Mouse (Mus musculus) stomach, postnatal 0 days (tissue): ENCODE data around the gene Lipf.

Experiments
- CTCF ChIP-seq: IDR thresholded peaks from 2 replicates; pipeline ENCODE4 v1.5.1; 2016; ENCODE audit warnings: antibody characterized with exemption, low read depth, mild to moderate bottlenecking, moderate library complexity
- EP300 ChIP-seq: optimal IDR thresholded peaks from 2 replicates; pipeline ENCODE3; 2016; ENCODE audit warnings: antibody characterized with exemption

DNA sequence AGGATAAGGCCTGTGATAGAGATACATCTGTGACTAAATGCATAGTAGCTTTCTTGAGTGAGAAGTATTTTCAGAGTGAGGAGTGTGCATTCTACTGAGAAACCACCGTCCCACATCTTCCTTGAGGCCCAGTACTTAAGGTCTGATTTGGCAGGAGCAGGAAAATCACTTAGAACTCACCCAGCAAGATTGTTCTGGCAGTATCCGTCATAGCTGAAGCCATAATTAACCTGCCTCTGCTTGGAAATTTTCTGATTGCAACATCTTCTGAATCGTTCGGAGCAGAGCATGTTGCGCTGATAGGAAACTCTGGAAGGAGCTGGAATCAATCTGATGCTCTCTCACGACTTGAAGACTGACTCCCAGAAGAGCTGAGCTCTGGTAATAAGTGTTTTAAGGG is 47.0 kb downstream of the Lipf start, which contains the start of gene Lipk:
- TF ChIP-seq CTCF: no peak
- no peak for TF ChIP-seq EP300
